Mouse (Mus musculus): ENCODE measurements at regions not wholly inside any gene's neighbourhood (a gene's known extent, or its start where the extent isn't known, plus 50 kb on each side); places are given as distances from the start of the nearest gene placed in this dataset.

DNA sequence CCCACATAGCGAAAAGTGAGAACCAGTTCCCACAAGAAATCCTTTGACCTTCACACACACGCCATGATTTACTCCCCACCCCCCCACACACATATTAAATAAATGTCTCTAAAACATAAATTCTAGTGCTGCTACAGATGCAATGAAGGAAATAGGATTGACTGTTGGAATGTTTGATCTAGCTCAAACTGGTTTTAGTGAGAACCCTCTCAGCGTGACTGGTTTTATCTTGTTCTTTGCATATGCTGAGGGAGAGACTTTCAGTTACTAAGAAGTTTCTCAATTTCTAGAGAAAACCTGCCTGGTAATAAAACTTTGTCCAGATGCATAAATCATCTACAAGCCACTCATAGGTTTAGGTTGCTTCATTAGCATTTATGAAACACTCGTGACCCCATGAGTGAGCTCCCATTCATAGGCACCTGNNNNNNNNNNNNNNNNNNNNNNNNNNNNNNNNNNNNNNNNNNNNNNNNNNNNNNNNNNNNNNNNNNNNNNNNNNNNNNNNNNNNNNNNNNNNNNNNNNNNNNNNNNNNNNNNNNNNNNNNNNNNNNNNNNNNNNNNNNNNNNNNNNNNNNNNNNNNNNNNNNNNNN, 66.4 kb upstream of the Hmcn1 start:
- TF ChIP-seq CTCF (IDR thresholded peaks at IDR 0.05; ENCODE audit: extremely low read depth, insufficient read depth, insufficient read length, insufficient replicate concordance) (no peak), POLR2A (IDR thresholded peaks at IDR 0.05; ENCODE audit: low read depth, low read length) (no peak)
